Mouse (Mus musculus): ENCODE results near the gene Lypd6b. TPM values are rescaled to one million over a fixed set of nuclear protein-coding genes. Genes with fewer than 3 reads are reported as not detected.

Gene Lypd6b
- total RNA-seq, 2 experiments from 2014 or later, result not detected

- ATAC-seq (replicated peaks; ENCODE audit: low FRiP score, low TSS enrichment, poor library complexity, severe bottlenecking), result no peak
Measured at GRCm38 (mm10) chr2:49918132-49918531, 130.6 kb downstream of the Lypd6b start.

- no peak for ATAC-seq (replicated peaks; ENCODE audit: low FRiP score, low TSS enrichment, poor library complexity, severe bottlenecking)
Measured at GRCm38 (mm10) chr2:49918692-49919091, 131.2 kb downstream of the Lypd6b start.

- no peak for ATAC-seq (replicated peaks; ENCODE audit: low FRiP score, low TSS enrichment, poor library complexity, severe bottlenecking)
Measured at GRCm38 (mm10) chr2:49921948-49922347, 134.5 kb downstream of the Lypd6b start.

GRCm38 (mm10) chr2:49922810-49923209 is 135.3 kb downstream of the Lypd6b start:
- ATAC-seq (replicated peaks; ENCODE audit: low FRiP score, low TSS enrichment, poor library complexity, severe bottlenecking), result no peak

- ATAC-seq (replicated peaks; ENCODE audit: low FRiP score, low TSS enrichment, poor library complexity, severe bottlenecking), result no peak
Measured at GRCm38 (mm10) chr2:49926186-49926585, 138.7 kb downstream of the Lypd6b start.

- ATAC-seq (replicated peaks; ENCODE audit: low FRiP score, low TSS enrichment, poor library complexity, severe bottlenecking), result no peak
Measured at GRCm38 (mm10) chr2:49927362-49927761, 139.9 kb downstream of the Lypd6b start.

- no peak for ATAC-seq (replicated peaks; ENCODE audit: low FRiP score, low TSS enrichment, poor library complexity, severe bottlenecking)
Measured at GRCm38 (mm10) chr2:49929931-49930330, 142.4 kb downstream of the Lypd6b start.

- ATAC-seq (replicated peaks; ENCODE audit: low FRiP score, low TSS enrichment, poor library complexity, severe bottlenecking), result no peak
Measured at GRCm38 (mm10) chr2:49937621-49938020, 150.1 kb downstream of the Lypd6b start.

- ATAC-seq (replicated peaks; ENCODE audit: low FRiP score, low TSS enrichment, poor library complexity, severe bottlenecking), result no peak
Measured at GRCm38 (mm10) chr2:49938246-49938645, 150.8 kb downstream of the Lypd6b start.

GRCm38 (mm10) chr2:49940372-49940771 is 152.9 kb downstream of the Lypd6b start:
- no peak for ATAC-seq (replicated peaks; ENCODE audit: low FRiP score, low TSS enrichment, poor library complexity, severe bottlenecking)

- ATAC-seq (replicated peaks; ENCODE audit: low FRiP score, low TSS enrichment, poor library complexity, severe bottlenecking), result no peak
Measured at GRCm38 (mm10) chr2:49942100-49942499, 154.6 kb downstream of the Lypd6b start.

- ATAC-seq (replicated peaks; ENCODE audit: low FRiP score, low TSS enrichment, poor library complexity, severe bottlenecking), result no peak
Measured at GRCm38 (mm10) chr2:49951681-49952080, 164.2 kb downstream of the Lypd6b start.

- ATAC-seq (replicated peaks; ENCODE audit: low FRiP score, low TSS enrichment, poor library complexity, severe bottlenecking), result no peak
Measured at GRCm38 (mm10) chr2:49952632-49953293, 165.3 kb downstream of the Lypd6b start.

- ATAC-seq (replicated peaks; ENCODE audit: low FRiP score, low TSS enrichment, poor library complexity, severe bottlenecking), result no peak
Measured at GRCm38 (mm10) chr2:49957449-49957848, 170.0 kb downstream of the Lypd6b start.

- no peak for ATAC-seq (replicated peaks; ENCODE audit: low FRiP score, low TSS enrichment, poor library complexity, severe bottlenecking)
Measured at GRCm38 (mm10) chr2:49961991-49962390, 174.5 kb downstream of the Lypd6b start.

GRCm38 (mm10) chr2:49964899-49965298 is 177.4 kb downstream of the Lypd6b start:
- no peak for ATAC-seq (replicated peaks; ENCODE audit: low FRiP score, low TSS enrichment, poor library complexity, severe bottlenecking)

- no peak for ATAC-seq (replicated peaks; ENCODE audit: low FRiP score, low TSS enrichment, poor library complexity, severe bottlenecking)
Measured at GRCm38 (mm10) chr2:49967748-49968147, 180.3 kb downstream of the Lypd6b start.

GRCm38 (mm10) chr2:49970990-49971389 is 183.5 kb downstream of the Lypd6b start:
- ATAC-seq (replicated peaks; ENCODE audit: low FRiP score, low TSS enrichment, poor library complexity, severe bottlenecking), result no peak

GRCm38 (mm10) chr2:49978606-49979005 is 191.1 kb downstream of the Lypd6b start:
- ATAC-seq (replicated peaks; ENCODE audit: low FRiP score, low TSS enrichment, poor library complexity, severe bottlenecking), result no peak

- ATAC-seq (replicated peaks; ENCODE audit: low FRiP score, low TSS enrichment, poor library complexity, severe bottlenecking), result no peak
Measured at GRCm38 (mm10) chr2:49979991-49980390, 192.5 kb downstream of the Lypd6b start.

GRCm38 (mm10) chr2:49983021-49983420 is 195.5 kb downstream of the Lypd6b start:
- no peak for ATAC-seq (replicated peaks; ENCODE audit: low FRiP score, low TSS enrichment, poor library complexity, severe bottlenecking)

- ATAC-seq (replicated peaks; ENCODE audit: low FRiP score, low TSS enrichment, poor library complexity, severe bottlenecking), result no peak
Measured at GRCm38 (mm10) chr2:49984780-49985179, 197.3 kb downstream of the Lypd6b start.

All from megakaryocyte-erythroid progenitor cell, adult 5-6 weeks (primary cell).